ENCODE assay signal across 14 mouse cellular contexts in the genomic region with DNA sequence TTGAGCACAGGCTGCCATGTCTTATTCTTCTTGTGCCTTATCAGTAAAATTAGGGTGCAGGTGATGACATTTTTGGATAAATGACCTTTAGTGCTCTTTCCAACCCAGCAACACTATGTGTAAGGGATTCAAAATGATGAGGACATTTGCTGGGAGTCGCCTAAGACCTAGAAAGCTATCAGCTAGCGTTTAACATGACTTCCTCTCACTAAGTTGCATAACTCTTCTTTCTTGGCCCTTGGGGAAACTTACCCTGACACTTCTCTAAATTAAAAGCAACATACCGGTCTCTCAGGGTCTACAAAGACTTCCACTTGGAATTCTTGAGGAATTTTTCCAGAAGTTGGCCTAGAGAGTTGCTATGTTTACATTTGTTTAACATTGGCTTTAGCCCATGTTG.
"Had no signal": no experiment of that assay in that cellular context is flagged by ENCODE, and none has a peak within 500 bp of the region (broad histone marks: within the 10 kb centered on the region; RNA-seq: fewer than 3 reads in every experiment).

No protein-coding gene starts in this region.

- DNase-seq: lung, adult 18-20 months; lung, embryonic 14.5 days; lung, postnatal 10 days; lung, postnatal 4 days; midbrain, embryonic 14.5 days; right cerebral cortex, postnatal 14 days; thymus, adult 2 months; thymus, postnatal 25 days; thymus, postnatal 4 days had no signal

- H3K4me2 ChIP-seq: lung, embryonic 14.5 days; midbrain, embryonic 12.5 days; neural tube, embryonic 12.5 days; stomach, embryonic 15.5 days had no signal

- H3K27me3 ChIP-seq: midbrain, embryonic 12.5 days; neural tube, embryonic 12.5 days; stomach, embryonic 15.5 days had no signal

- H3K4me1 ChIP-seq: midbrain, embryonic 10.5 days; midbrain, embryonic 12.5 days; neural tube, embryonic 12.5 days; stomach, embryonic 15.5 days had no signal

- H3K27ac ChIP-seq: midbrain, embryonic 10.5 days; midbrain, embryonic 12.5 days; neural tube, embryonic 12.5 days; stomach, embryonic 15.5 days; stomach, postnatal 0 days had no signal

- H3K9ac ChIP-seq: lung, embryonic 14.5 days; midbrain, embryonic 12.5 days; neural tube, embryonic 12.5 days; stomach, embryonic 15.5 days had no signal

- H3K9me3 ChIP-seq: midbrain, embryonic 10.5 days; midbrain, embryonic 12.5 days; neural tube, embryonic 12.5 days; stomach, embryonic 15.5 days had no signal

- H3K4me3 ChIP-seq: midbrain, embryonic 10.5 days; midbrain, embryonic 12.5 days; neural tube, embryonic 12.5 days; stomach, embryonic 15.5 days had no signal

- H3K36me3 ChIP-seq: midbrain, embryonic 12.5 days; neural tube, embryonic 12.5 days; stomach, embryonic 15.5 days had no signal
